Mouse (Mus musculus) heart, embryonic 14.5 days (tissue): ENCODE results near the gene Bicd2. TPM values are rescaled to one million over a fixed set of nuclear protein-coding genes. Genes with fewer than 3 reads are reported as not detected.

Experiments
- ATAC-seq: fragments of 200-750 bp; cut with Nextera tagmentation; 2 replicates; pipeline ENCODE4 v1.8.0; 2017; ENCODE audit warnings: low read depth, moderate TSS enrichment; ENCODE audit not compliant: insufficient number of reproducible peaks, insufficient read depth, low FRiP score
- H3K27ac ChIP-seq, 2 experiments: fragments of 200-500 bp in 1 of 2; fragments of 300-500 bp in 1 of 2; sonication (generic) in 1 of 2; replicated peaks in 1 of 2; 2 replicates each; pipeline ENCODE4 v1.5.1; 2012 to 2014; ENCODE audit warnings: low read depth in 2 of 2, low read length in 2 of 2, control low read depth in 1 of 2, mild to moderate bottlenecking in 1 of 2, mixed read lengths in 1 of 2; ENCODE audit not compliant: control insufficient read depth in 1 of 2, insufficient read depth in 1 of 2
- H3K27me3 ChIP-seq: fragments of 300-500 bp; sonication (generic); 2 replicates; pipeline ENCODE4 v1.6.1; 2014; ENCODE audit warnings: mild to moderate bottlenecking, low read length, control low read depth; ENCODE audit not compliant: control insufficient read depth, insufficient read depth
- H3K36me3 ChIP-seq: fragments of 300-500 bp; sonication (generic); 2 replicates; pipeline ENCODE4 v1.6.1; 2014; ENCODE audit warnings: mild to moderate bottlenecking, control low read depth, low read length, mixed read lengths; ENCODE audit not compliant: control insufficient read depth, insufficient read depth
- H3K4me1 ChIP-seq, 2 experiments: fragments of 200-500 bp in 1 of 2; fragments of 300-500 bp in 1 of 2; sonication (generic) in 1 of 2; 2 replicates each; pipeline ENCODE4 v1.6.1; 2012 to 2014; ENCODE audit warnings: low read length in 2 of 2, control low read depth in 1 of 2, mixed read lengths in 1 of 2; ENCODE audit not compliant: control insufficient read depth in 2 of 2, insufficient read depth in 2 of 2
- H3K4me2 ChIP-seq: fragments of 300-500 bp; sonication (generic); 2 replicates; pipeline ENCODE4 v1.6.1; 2014; ENCODE audit warnings: mild to moderate bottlenecking, low read length
- H3K4me3 ChIP-seq, 2 experiments: fragments of 200-500 bp in 1 of 2; fragments of 300-500 bp in 1 of 2; sonication (generic) in 1 of 2; 2 replicates each; pipeline ENCODE4 v1.5.1; 2012 to 2014; ENCODE audit warnings: low read length in 2 of 2, mild to moderate bottlenecking in 2 of 2, control low read depth in 1 of 2, low read depth in 1 of 2, moderate library complexity in 1 of 2; ENCODE audit not compliant: control insufficient read depth in 1 of 2, insufficient read depth in 1 of 2
- H3K9ac ChIP-seq: fragments of 300-500 bp; sonication (generic); 2 replicates; pipeline ENCODE4 v1.6.1; 2014; ENCODE audit warnings: mild to moderate bottlenecking, low read length
- H3K9me3 ChIP-seq: fragments of 300-500 bp; sonication (generic); 2 replicates; pipeline ENCODE4 v1.6.1; 2016; ENCODE audit warnings: low read length, control low read depth; ENCODE audit not compliant: control insufficient read depth
- WGBS: fragments of 180-500 bp; shearing (Covaris S2); extraction: QIAGEN DNeasy Blood & Tissue Kit; methylation state at CpG from one replicate; pipeline ENCODE4 v1.1.7; 2014; 5-methylcytosine and 5-hydroxymethylcytosine counted together
- polyA plus RNA-seq: library from polyadenylated mRNA; unstranded; fragments of >200 nt; fragmentation: Nextera tagmentation; extraction: Ambion mirVana; gene quantifications from 2 replicates; pipeline ENCODE4 v1.2.1, GENCODE M21; 2014

The Bicd2 gene
- polyA plus RNA-seq, 1 experiment from 2014 or later = 47.3 TPM

DNA sequence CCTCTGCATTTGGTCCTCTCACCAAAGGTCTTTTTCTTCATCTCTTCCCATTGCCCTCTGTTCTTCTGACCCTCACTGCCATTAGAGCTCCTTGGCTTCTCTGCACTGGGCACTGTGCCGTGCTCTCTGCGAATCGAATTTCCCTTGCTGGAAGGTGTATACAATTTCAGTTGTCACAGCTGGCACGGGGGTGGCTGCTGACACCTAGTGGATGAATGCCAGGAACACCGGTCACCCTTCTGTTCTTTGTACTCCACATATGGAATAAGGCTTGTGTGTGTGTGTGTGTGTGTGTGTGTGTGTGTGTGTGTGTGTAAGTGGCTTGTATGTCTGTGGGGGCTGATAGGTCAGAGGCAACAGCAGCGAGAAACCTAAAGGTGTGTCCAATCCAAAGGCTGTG lies 58.8 kb downstream of the Bicd2 start:
- 29% methylated on average over 6 of the region's 6 CpGs for WGBS
- Histone ChIP-seq H3K4me3 (no peak overlapping the region), H3K36me3 (no peaks in the 10 kb centered on the region), H3K9me3 (no peaks in the 10 kb centered on the region), H3K4me1 (peaks cover 0 to 4% of the 10 kb centered on the region in 2 experiments; a peak in 1 of 4 replicates), H3K4me2 (no peak overlapping the region), H3K27me3 (no peaks in the 10 kb centered on the region), H3K27ac (no peak overlapping the region; a peak in 1 of 4 replicates), H3K9ac (no peak overlapping the region)
- ATAC-seq = no peak; the same call in 1 of the 2 replicates

GRCm38 (mm10) chr13:49402628-49403027 lies 61.2 kb downstream of the Bicd2 start:
- Histone ChIP-seq H3K4me3 (no peak overlapping the region), H3K4me2 (no peak overlapping the region), H3K27me3 (no peaks in the 10 kb centered on the region), H3K27ac (no peak overlapping the region), H3K36me3 (no peaks in the 10 kb centered on the region), H3K9ac (no peak overlapping the region), H3K4me1 (no peaks in the 10 kb centered on the region), H3K9me3 (no peaks in the 10 kb centered on the region)
- 82% methylated on average over 2 of the region's 2 CpGs for WGBS
- ATAC-seq = no peak

- H3K9me3 ChIP-seq = no peaks in the 10 kb centered on the region
- H3K4me2 ChIP-seq = no peak overlapping the region
- no peak overlapping the region for H3K4me3 ChIP-seq
- H3K9ac ChIP-seq = no peak overlapping the region
- H3K36me3 ChIP-seq = no peaks in the 10 kb centered on the region
- H3K27ac ChIP-seq = no peak overlapping the region
- H3K27me3 ChIP-seq = no peaks in the 10 kb centered on the region
- ATAC-seq = no peak
- H3K4me1 ChIP-seq = no peaks in the 10 kb centered on the region
Measured at GRCm38 (mm10) chr13:49407795-49408194, 66.4 kb downstream of the Bicd2 start.

DNA sequence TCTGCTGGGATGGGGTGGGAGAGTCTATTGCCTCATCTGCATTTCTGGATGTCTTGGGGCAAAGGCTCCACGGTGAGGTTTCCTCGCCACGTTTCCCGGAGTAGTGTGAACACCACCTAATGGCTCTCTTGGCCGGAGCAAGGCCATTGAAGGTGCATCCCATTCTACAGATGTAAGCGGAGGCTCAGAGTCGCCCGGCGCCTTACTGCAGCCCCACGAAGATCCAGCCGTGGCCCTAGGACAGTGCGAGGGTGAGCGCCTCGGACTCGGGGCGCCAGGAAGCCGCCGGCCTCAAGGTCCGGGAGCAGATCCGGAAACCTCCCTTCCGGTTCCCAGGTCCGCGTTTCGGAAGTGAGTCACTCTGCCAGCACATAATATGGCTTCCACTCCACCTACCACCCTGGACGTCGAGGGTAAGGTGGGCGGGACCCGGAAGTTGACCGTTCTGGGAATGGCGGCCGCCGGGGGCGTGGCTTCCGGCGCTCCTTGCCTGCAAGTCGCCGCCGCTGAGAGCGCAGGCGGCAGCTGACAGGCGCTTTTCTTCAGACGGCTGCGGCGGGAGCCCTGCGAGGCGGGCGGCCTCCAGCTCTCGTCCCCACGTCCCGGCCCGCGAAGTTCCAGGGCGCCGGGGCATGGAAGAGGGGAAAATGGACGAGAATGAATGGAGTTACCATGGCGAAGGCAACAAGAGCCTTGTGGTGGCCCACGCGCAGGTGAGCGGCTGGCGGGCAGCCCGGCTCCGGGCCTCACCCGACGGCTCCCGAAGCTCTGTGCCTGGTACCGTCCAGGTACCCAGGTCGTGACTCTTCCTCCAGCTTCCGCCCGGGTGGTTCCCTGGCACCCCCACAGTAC lies 79.6 kb downstream of the Bicd2 start, which contains the start of gene Ippk:
Gene Ippk (plus strand): TSS at position 496 of the 852 bp plus-strand sequence.
- Histone ChIP-seq H3K4me1 (peaks cover 15 to 16% of the 10 kb centered on the region in 2 experiments; a peak in 3 of 4 replicates), H3K9me3 (no peaks in the 10 kb centered on the region), H3K27me3 (no peaks in the 10 kb centered on the region), H3K27ac (peak within 1 kb of the TSS; percentile 82 to 90), H3K4me2 (peak within 1 kb of the TSS; percentile 92), H3K36me3 (no peaks in the 10 kb centered on the region), H3K9ac (peak within 1 kb of the TSS; percentile 87), H3K4me3 (peak within 1 kb of the TSS; percentile 89 to 97)
- WGBS = under 1% methylated on average over 68 of the region's 69 CpGs
- peak; percentile 98 for ATAC-seq

DNA sequence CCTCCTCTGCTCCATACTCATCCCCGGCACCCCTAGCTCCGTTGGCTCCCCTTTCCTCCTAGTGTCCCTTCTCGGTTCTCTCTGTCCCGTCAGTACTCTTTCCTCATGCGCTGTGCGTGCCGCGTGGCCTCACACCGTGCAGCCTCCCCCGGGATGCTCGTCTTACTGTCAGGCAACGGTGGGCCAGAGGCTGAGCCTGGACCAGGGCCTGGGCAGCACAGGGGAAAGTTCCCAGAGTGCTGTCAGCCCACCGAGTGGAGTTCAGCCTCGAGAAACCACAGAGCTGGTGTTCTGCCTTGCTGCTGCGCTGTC lies 80.2 kb downstream of the Bicd2 start:
- H3K4me3 ChIP-seq = peak overlapping the region; percentile 89 to 97
- H3K27ac ChIP-seq = peak overlapping the region; percentile 40 to 71; a peak in 3 of 4 replicates
- H3K9me3 ChIP-seq = no peaks in the 10 kb centered on the region
- no peaks in the 10 kb centered on the region for H3K36me3 ChIP-seq
- H3K27me3 ChIP-seq = no peaks in the 10 kb centered on the region
- H3K4me2 ChIP-seq = peak overlapping the region; percentile 92
- peak overlapping the region; percentile 87 for H3K9ac ChIP-seq
- peaks cover 15 to 16% of the 10 kb centered on the region in 2 experiments; a peak in 3 of 4 replicates for H3K4me1 ChIP-seq
- under 1% methylated on average over 15 of the region's 15 CpGs for WGBS
- no peak for ATAC-seq

- H3K27ac ChIP-seq = no peak overlapping the region
- no peaks in the 10 kb centered on the region for H3K27me3 ChIP-seq
- H3K4me1 ChIP-seq = peaks cover 17% of the 10 kb centered on the region in 2 experiments; a peak in 3 of 4 replicates
- ATAC-seq = no peak
- H3K4me3 ChIP-seq = peak overlapping the region; percentile 89 to 97
- H3K9ac ChIP-seq = peak overlapping the region; percentile 87
- WGBS = 22% methylated on average over 4 of the region's 4 CpGs
- H3K9me3 ChIP-seq = no peaks in the 10 kb centered on the region
- H3K4me2 ChIP-seq = peak overlapping the region; percentile 92
- no peaks in the 10 kb centered on the region for H3K36me3 ChIP-seq
Measured at GRCm38 (mm10) chr13:49421959-49422358, 80.6 kb downstream of the Bicd2 start.

GRCm38 (mm10) chr13:49426736-49427135 lies 85.4 kb downstream of the Bicd2 start:
- Histone ChIP-seq H3K4me1 (peaks cover 18 to 33% of the 10 kb centered on the region in 2 experiments), H3K27ac (no peak overlapping the region), H3K36me3 (no peaks in the 10 kb centered on the region), H3K4me2 (no peak overlapping the region), H3K4me3 (no peak overlapping the region), H3K27me3 (no peaks in the 10 kb centered on the region), H3K9me3 (no peaks in the 10 kb centered on the region), H3K9ac (no peak overlapping the region)
- no peak for ATAC-seq
- WGBS = 76% methylated on average over 3 of the region's 3 CpGs
